Mouse (Mus musculus) cortical plate, adult 2 months (tissue): ENCODE measurements around the gene Cebpzos.

ENCODE experiments used
- CTCF ChIP-seq: fragments of 200-500 bp; IDR thresholded peaks from 2 replicates; pipeline ENCODE4 v1.5.1; 2011; ENCODE audit warnings: mild to moderate bottlenecking, control low read depth, low read length; ENCODE audit not compliant: insufficient read depth; ENCODE audit errors: extremely low read depth
- POLR2A ChIP-seq: fragments of 200-500 bp; IDR thresholded peaks from 2 replicates; pipeline ENCODE4 v1.6.1; 2011; ENCODE audit warnings: mild to moderate bottlenecking, low read length, control low read depth; ENCODE audit not compliant: insufficient read depth; ENCODE audit errors: extremely low read depth

DNA sequence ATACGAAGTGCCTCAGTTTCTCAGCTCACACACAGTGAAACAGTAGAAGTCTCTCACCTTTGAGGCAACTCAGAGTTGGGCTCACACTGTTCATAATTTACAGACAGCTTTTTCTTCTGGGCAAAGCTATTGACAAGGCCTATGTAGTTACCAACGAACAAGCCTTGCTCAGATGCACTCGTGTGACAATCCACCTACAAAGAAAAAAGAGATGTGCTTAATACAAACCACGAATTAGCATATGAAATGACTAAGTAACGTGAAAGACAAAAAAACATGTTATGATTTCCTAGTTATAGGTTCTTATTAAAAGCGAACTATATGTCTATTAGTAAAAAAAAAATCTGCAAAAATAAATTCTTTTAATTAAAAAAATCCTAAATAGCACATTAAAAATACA is 42.4 kb upstream of the Cebpzos start:
- TF ChIP-seq CTCF (no peak), POLR2A (no peak)
